Mouse (Mus musculus) cortical plate, adult 2 months (tissue): ENCODE results near the gene Abcc5.

Experiments used
- CTCF ChIP-seq: fragments of 200-500 bp; IDR thresholded peaks from 2 replicates; pipeline ENCODE4 v1.5.1; 2011; ENCODE audit warnings: mild to moderate bottlenecking, control low read depth, low read length; ENCODE audit not compliant: insufficient read depth; ENCODE audit errors: extremely low read depth
- POLR2A ChIP-seq: fragments of 200-500 bp; IDR thresholded peaks from 2 replicates; pipeline ENCODE4 v1.6.1; 2011; ENCODE audit warnings: mild to moderate bottlenecking, low read length, control low read depth; ENCODE audit not compliant: insufficient read depth; ENCODE audit errors: extremely low read depth

DNA sequence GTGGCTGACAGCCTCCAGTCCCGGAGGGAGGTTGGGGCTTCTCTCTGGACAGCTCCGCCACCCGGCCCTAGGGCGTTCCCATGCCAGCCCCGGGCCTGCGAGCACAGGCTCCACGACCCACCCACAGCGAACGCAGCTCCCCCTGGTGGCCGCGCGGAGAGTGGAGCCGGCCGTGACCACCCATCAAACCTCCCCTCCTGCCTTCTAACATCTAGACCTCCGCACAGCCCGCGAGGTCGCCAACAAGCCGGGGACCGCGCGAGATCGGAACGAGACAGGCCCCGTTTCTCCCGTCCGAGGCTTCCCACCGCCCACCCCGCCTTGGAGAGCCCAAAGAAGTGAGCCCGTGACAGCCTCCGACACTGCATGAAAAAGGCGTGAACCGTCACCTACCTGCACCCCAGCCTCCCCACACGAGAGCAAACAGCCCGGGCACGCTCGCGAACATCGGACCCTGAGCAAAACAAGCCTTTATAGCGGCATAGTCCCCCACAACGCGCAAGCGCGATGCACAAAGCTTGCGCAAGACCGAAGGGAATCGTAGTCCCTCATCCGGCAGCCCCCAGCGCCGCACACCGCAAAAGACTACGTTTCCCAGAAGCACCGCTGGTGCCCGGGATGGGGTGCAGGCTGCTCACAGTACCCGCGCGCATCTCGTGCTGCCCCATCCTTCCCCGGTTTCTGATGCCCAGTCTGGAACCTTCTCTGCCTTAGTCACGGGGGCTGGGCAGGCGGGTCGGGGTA, at the start of gene Abcc5:
- peak; percentile 63 for TF ChIP-seq CTCF
- peak; percentile 93 for TF ChIP-seq POLR2A
